Mouse (Mus musculus): ENCODE measurements around the gene Lrrc63.
"Not testable (repeated sequence)": the region's sequence is repeated elsewhere in the genome, so short reads cannot be mapped to it uniquely, and the experiment has no call there.

Lrrc63 gene

DNA sequence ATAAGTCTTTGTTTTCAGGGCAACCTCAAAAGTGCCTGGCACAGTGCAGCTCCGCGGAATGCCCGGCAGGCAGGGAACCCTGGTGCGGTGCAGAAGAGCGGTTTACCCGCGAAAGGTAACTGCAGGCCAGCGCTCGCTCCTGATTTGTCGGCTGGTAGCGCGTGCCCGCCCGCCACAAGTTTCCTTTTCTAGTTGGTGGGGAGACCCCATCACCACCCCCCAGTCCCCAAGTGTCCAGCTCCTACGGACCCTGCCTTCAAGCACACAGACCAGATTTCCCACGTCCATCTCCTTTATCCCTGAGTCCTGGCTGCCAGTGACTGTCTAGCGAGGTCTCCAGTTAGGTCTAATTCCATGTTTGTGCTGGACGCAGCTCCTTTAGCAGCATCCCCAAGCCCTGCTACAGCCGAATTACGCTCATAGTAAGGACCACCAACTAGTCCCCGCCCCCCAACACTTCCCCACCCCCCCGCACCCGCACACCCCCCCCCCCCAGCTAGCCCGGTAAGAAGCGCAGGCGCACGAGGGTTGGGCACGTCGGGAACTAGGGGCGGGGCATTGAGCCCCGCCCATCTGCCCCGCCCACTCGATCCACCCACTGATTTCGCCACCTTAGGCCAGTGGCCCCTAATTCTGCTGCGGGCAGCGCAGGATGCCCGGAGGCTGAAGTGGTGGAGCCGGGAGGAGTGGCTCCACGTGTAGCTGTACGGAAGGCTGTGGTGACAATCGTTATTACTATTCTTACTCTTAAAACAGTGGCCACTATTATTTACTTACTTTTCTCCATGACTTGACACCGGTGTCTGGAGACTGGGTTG, at the start of gene Lrrc63, which contains the start of gene Lcp1:
Gene Lrrc63, minus strand, starts transcription at position 381 of the 818 bp plus-strand sequence.
Gene Lcp1, plus strand, starts transcription at position 601 of the 818 bp plus-strand sequence.
- DNase-seq (ENCODE audit: low spot score) = peak; percentile 92

- no peak for DNase-seq (ENCODE audit: low spot score)
Observed at GRCm38 (mm10) chr14:75179255-75179963, 48.7 kb upstream of the Lrrc63 start.

GRCm38 (mm10) chr14:75178801-75179211, 48.1 kb upstream of the Lrrc63 start:
- no peak for DNase-seq (ENCODE audit: low spot score)

DNA sequence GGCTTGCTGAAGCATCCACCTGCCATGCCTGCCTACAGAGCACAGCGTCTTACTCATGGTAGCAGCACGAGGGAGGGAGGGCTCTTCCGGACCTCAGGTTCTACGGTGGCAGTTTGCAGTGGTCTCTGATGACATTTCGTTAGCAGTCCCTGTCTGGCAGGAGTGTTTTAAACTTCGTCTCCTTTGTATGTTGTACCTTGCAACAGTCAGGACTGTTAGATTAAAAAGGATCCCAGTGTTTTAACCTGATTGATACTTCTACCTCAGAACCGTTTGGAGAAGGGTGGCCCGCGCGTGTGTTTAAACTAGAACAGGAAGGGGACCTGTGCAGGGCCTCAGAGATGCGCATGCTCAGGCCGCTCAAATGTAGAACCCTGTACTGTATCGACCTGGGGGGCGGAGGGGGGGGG, 47.7 kb upstream of the Lrrc63 start:
- no peak for DNase-seq (ENCODE audit: low spot score)

GRCm38 (mm10) chr14:75177400-75177799, 46.7 kb upstream of the Lrrc63 start:
- DNase-seq (ENCODE audit: low spot score) = no peak

DNA sequence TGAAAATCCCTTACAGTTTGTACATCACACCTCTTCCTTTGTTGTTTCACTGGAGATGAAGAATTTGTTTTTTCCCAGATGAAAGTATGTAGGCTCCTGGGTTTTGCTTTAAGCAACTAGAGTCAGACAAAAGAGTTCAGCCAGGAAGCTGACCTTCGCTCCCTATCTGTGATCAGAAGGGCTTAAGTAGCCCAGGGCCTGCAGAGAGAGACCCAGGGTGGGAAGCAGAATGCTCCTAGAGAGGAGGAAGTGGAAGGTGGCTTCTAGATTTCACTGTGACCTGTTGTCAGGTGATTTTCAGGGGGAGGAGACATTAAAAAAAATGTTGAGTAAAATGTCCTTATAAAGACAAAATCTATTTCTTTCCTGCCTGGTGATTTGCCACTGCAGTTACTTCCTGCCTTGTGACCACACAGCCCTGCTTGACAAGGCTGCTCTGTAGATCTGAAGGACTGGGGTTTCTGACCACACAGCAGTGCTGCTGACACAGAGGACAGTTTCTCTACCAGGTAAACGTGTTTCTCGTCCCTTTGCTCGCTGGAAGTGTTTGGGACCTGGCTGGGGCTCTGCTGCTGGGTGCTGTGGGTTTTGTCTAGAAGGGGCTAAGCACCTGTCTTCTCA, 45.9 kb upstream of the Lrrc63 start:
- DNase-seq (ENCODE audit: low spot score) = no peak

DNA sequence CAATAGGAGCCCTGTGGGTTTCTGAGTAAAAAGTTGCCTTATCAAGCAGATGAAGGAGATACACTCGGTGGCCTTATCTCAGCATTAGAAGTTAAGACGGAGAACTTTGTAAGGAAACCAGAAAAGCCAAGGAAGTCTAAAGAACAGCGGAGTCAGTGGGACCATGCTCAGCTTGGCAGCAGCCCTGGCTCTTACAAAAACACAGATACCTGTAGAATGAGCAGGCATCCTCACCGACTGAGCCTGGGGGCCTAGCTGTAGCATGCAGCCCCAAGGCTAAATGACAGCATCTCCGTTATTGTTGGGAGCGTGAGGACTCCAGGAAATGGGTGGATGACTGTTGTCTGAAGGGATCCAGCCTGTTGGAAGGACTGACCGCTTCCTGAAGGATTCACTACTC, 45.1 kb upstream of the Lrrc63 start:
- no peak for DNase-seq (ENCODE audit: low spot score)

DNA sequence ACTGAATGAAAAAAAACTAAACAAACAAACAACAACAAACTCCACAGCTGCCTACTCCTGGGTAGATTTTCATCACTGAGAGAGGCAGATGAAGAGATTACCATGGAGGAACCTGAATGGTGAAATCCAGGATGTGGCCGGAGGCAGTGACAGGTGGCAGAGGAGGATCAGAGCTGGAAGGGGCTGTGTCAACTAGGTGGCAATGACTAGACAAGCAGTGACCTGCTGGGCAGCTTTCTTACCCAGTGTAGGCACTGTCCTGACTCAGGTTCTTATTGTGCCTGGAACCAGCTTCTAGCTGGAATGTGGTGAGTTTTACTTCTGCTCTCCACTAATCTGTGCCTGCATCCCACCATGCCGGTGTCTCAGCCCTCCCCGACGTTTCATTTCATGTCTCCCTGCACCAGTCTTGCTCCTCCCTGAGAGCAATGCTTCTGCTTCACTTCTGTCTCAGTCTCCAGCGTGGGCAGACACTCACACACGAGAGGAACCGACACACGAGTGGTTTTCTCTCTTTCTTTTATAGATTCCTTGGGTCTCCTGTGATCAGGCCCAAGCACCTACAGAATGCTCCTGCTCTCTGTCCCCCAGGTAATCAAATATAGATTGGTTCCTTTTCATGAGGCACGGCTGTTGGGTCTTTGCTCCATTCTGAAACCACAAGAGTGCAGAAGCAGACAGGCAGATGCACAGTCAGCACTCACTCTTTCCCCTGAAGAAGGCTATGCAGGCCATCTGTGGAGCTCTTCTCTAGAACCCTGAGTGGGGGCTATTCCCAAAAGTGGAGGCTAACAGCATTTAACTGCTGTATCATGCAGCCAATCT, 44.3 kb upstream of the Lrrc63 start:
- no peak for DNase-seq (ENCODE audit: low spot score)

- no peak for DNase-seq (ENCODE audit: low spot score)
Observed at GRCm38 (mm10) chr14:75174296-75174695, 43.6 kb upstream of the Lrrc63 start.

DNA sequence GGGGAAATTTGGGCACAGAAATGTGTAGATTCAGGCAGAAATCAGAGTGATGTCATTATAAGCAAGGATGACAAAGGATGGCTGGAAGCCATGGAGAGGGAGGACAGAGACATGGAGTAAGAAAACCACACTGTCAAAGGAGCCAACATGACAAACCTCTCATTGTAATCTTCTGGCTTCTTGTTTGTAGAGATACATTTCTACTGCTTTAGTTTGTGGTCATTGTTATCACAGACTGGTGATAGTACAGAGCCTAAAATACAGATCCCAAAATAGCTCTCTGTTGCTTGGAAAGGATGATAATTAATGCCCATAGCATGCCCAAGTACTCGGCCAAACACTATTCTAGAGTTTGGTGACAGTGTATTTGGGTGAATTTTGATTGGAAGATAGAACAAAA, 39.9 kb upstream of the Lrrc63 start:
- DNase-seq (ENCODE audit: low spot score) = no peak

DNA sequence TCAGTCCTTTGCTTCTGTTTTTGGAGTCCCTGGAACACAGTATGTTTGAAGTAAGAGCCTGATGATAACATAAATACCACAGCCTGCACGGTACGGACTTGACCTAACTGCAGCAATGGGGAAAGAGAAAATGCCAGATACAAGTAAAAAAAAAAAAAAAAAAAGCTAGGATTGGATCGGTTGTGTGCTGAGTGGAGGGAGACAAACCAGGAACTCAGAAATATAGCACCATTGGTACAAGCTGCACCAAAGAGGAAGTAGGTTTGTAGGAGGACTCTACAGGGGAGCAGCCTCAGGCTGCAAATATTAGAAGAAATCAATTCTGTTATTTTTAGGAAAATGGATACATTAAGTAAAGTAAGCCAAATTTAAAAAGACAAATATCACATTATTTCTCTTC, 37.8 kb upstream of the Lrrc63 start:
- no peak for DNase-seq (ENCODE audit: low spot score)

DNA sequence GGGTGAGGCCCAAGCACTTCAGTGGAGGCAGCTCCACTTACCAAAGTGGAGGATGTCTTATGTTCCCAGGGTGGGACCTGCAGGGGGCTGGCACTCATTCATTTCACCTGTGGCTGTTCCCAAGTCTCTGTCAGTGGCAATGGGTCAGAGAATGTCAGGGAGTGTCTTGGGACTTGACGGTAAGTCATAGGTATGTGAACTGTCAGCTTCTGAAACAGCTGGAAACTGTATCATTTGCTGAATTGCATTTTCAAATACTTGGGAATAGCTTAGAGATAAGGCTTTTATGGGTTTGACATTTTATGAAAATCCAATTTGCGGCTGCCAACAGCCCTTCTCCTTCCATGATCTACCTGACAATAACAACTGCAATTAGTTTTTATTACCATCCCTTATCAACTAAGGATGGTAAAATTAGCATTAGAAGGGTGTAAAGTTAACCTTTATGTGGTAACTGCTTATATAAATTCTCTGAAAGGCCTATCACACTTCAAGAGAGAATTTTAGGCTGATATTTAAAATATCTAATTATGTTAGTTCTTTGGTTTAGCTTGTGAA, 35.0 kb upstream of the Lrrc63 start:
- DNase-seq (ENCODE audit: low spot score) = no peak

GRCm38 (mm10) chr14:75164345-75164744, 33.7 kb upstream of the Lrrc63 start:
- no peak for DNase-seq (ENCODE audit: low spot score)

DNA sequence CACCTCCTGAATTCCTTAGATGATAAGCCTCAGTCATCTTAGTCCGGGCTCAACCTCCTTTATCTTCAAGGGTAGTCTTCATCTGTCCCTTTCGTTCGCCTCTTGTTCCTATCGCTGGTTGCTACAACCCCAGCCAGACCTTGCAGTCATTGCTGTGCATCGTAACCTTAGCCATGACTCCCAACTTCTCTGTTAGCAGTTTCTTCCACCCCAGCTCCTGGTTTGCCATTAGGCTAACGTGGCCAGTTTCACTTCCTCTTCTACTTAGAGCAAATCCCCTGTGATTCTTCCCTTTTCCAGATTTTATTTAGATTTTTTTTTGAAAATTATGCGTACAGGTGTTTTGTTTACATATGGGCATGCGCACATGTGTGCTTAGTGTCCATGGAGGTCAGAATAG, 33.2 kb upstream of the Lrrc63 start:
- no peak for DNase-seq (ENCODE audit: low spot score)

GRCm38 (mm10) chr14:75159375-75159774, 28.7 kb upstream of the Lrrc63 start:
- DNase-seq (ENCODE audit: low spot score) = no peak

DNA sequence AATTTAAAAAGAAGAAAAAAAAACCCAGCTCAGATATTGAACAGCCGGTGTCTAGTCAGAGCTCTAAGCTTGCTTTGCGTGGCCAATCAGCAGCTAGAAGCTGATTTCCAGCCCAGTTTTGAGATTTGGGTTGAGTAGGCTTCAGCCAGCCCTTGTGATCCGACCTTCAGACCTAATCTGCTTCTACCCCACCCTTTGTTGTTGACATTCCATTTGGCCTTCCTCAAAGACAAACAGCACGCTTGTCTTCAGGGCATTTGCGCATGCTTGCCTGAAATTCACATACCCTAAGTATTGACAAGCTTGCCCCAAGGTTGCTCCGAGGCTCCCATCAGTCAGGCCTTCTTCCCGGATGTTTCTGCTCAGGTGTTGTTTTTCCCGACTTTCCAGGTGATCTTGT, 23.8 kb upstream of the Lrrc63 start:
- DNase-seq (ENCODE audit: low spot score) = no peak

GRCm38 (mm10) chr14:75151146-75151545, 20.5 kb upstream of the Lrrc63 start:
- no peak for DNase-seq (ENCODE audit: low spot score)

DNA sequence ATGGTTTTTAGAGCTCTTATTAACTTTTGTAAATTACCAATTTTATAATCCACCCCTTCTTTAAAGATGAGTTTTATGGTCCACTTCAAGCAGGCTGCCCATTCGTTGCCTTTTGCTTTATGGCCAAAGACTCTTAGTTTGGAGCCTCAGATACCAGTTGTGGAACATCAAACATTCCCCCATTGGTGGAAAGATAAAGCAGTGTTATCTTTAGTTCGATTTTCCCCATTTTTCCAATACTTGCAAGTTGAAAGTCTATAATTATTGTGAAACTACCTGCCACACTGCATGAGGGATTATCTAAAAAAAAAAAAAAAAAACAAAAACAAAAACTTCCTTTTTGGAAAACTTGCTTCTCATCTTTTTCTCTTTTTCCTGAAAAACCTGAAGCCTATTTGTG, 20.0 kb upstream of the Lrrc63 start:
- no peak for DNase-seq (ENCODE audit: low spot score)

- DNase-seq (ENCODE audit: low spot score) = no peak
Observed at GRCm38 (mm10) chr14:75148229-75148628, 17.5 kb upstream of the Lrrc63 start.

- not testable (repeated sequence) for DNase-seq (ENCODE audit: low spot score)
Observed at GRCm38 (mm10) chr14:75147706-75148105, 17.0 kb upstream of the Lrrc63 start.

GRCm38 (mm10) chr14:75139225-75139624, 8.5 kb upstream of the Lrrc63 start:
- DNase-seq (ENCODE audit: low spot score) = no peak

DNA sequence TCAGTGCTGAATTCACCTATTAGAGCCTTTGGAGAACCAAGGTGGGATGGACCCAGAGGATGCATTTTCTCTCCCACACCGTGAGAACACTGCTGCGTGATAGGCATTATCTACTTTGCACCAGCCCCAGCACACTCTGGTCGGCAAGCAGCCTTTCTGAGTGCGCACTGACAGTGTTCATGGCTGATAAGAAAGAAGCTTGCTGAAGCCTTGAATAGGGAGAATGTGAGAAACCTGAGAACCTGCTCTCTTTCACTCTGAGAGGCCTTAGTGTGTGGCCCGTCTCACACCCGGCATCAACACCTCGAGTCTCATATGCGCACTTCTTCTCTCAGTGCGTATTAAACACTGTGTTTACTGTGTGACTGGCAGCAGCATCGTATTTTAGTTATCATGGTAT, 7.8 kb upstream of the Lrrc63 start:
- no peak for DNase-seq (ENCODE audit: low spot score)

Data from retina, embryonic 14.5 days (tissue).